Mouse (Mus musculus): ENCODE data around the gene Enpp5. TPM values are rescaled to one million over a fixed set of nuclear protein-coding genes. Genes with fewer than 3 reads are reported as not detected.

Enpp5 gene
- total and polyA plus RNA-seq, 2 experiments from 2014 or later = 117 to 171 TPM

- DNase-seq (ENCODE audit: low spot score) = no peak
- Histone ChIP-seq H3K36me3 (ENCODE audit: insufficient read depth, low read length) (peaks cover 11% of the 10 kb centered on the region), H3K27ac (ENCODE audit: low read depth, low read length) (no peak overlapping the region), H3K9ac (replicated peaks; ENCODE audit: low read length, poor library complexity, severe bottlenecking) (no peak overlapping the region), H3K9me3 (ENCODE audit: low read length) (no peaks in the 10 kb centered on the region), H3K4me3 (ENCODE audit: low read depth, low read length) (no peak overlapping the region), H3K27me3 (ENCODE audit: insufficient read depth, low read length) (no peaks in the 10 kb centered on the region), H3K4me2 (ENCODE audit: low read depth, low read length, poor library complexity, severe bottlenecking) (no peak overlapping the region), H3K4me1 (ENCODE audit: insufficient read depth, low read length) (peaks cover 6% of the 10 kb centered on the region; the same call in 1 of the 2 replicates)
- ATAC-seq (ENCODE audit: low FRiP score) = no peak
- no peak for TF ChIP-seq CTCF (IDR thresholded peaks at IDR 0.05)
- WGBS = 86% methylated on average over 12 of the region's 12 CpGs
These were observed 1.3 kb upstream of the Enpp5 start for GRCm38 (mm10) chr17:44077146-44077842.

GRCm38 (mm10) chr17:44077843-44078160 lies 811 bp upstream of the Enpp5 start:
- WGBS = 67% methylated on average over 2 of the region's 2 CpGs
- peaks cover 6% of the 10 kb centered on the region; the same call in 1 of the 2 replicates for H3K4me1 ChIP-seq (ENCODE audit: insufficient read depth, low read length)
- no peak overlapping the region for H3K27ac ChIP-seq (ENCODE audit: low read depth, low read length)
- no peaks in the 10 kb centered on the region for H3K9me3 ChIP-seq (ENCODE audit: low read length)
- TF ChIP-seq CTCF (IDR thresholded peaks at IDR 0.05) = no peak
- H3K36me3 ChIP-seq (ENCODE audit: insufficient read depth, low read length) = peaks cover 11% of the 10 kb centered on the region
- ATAC-seq (ENCODE audit: low FRiP score) (no peak), DNase-seq (ENCODE audit: low spot score) (no peak)
- H3K27me3 ChIP-seq (ENCODE audit: insufficient read depth, low read length) = no peaks in the 10 kb centered on the region
- no peak overlapping the region for H3K4me3 ChIP-seq (ENCODE audit: low read depth, low read length)
- no peak overlapping the region for H3K9ac ChIP-seq (replicated peaks; ENCODE audit: low read length, poor library complexity, severe bottlenecking)
- H3K4me2 ChIP-seq (ENCODE audit: low read depth, low read length, poor library complexity, severe bottlenecking) = no peak overlapping the region

GRCm38 (mm10) chr17:44083156-44083555 lies 4.5 kb downstream of the Enpp5 start:
- Histone ChIP-seq H3K4me3 (ENCODE audit: low read depth, low read length) (no peak overlapping the region), H3K27me3 (ENCODE audit: insufficient read depth, low read length) (no peaks in the 10 kb centered on the region), H3K4me1 (ENCODE audit: insufficient read depth, low read length) (peaks cover 4% of the 10 kb centered on the region; the same call in 1 of the 2 replicates), H3K4me2 (ENCODE audit: low read depth, low read length, poor library complexity, severe bottlenecking) (no peak overlapping the region), H3K36me3 (ENCODE audit: insufficient read depth, low read length) (peaks cover 42% of the 10 kb centered on the region), H3K27ac (ENCODE audit: low read depth, low read length) (no peak overlapping the region), H3K9ac (replicated peaks; ENCODE audit: low read length, poor library complexity, severe bottlenecking) (no peak overlapping the region), H3K9me3 (ENCODE audit: low read length) (no peaks in the 10 kb centered on the region)
- TF ChIP-seq CTCF (IDR thresholded peaks at IDR 0.05) = no peak
- DNase-seq (ENCODE audit: low spot score) = no peak
- WGBS = 92% methylated on average over 4 of the region's 4 CpGs
- ATAC-seq (ENCODE audit: low FRiP score) = no peak

- H3K4me2 ChIP-seq (ENCODE audit: low read depth, low read length, poor library complexity, severe bottlenecking) = no peak overlapping the region
- peaks cover 35% of the 10 kb centered on the region for H3K36me3 ChIP-seq (ENCODE audit: insufficient read depth, low read length)
- H3K4me1 ChIP-seq (ENCODE audit: insufficient read depth, low read length) = no peaks in the 10 kb centered on the region
- H3K9ac ChIP-seq (replicated peaks; ENCODE audit: low read length, poor library complexity, severe bottlenecking) = no peak overlapping the region
- DNase-seq (ENCODE audit: low spot score) (no peak), ATAC-seq (ENCODE audit: low FRiP score) (no peak)
- no peak overlapping the region for H3K27ac ChIP-seq (ENCODE audit: low read depth, low read length)
- no peaks in the 10 kb centered on the region for H3K9me3 ChIP-seq (ENCODE audit: low read length)
- H3K27me3 ChIP-seq (ENCODE audit: insufficient read depth, low read length) = no peaks in the 10 kb centered on the region
- WGBS = 98% methylated on average over 3 of the region's 3 CpGs
- TF ChIP-seq CTCF (IDR thresholded peaks at IDR 0.05) = no peak
- H3K4me3 ChIP-seq (ENCODE audit: low read depth, low read length) = no peak overlapping the region
These were observed 9.6 kb downstream of the Enpp5 start for GRCm38 (mm10) chr17:44088226-44088625.

GRCm38 (mm10) chr17:44090916-44091315 lies 12.3 kb downstream of the Enpp5 start:
- Histone ChIP-seq H3K4me2 (ENCODE audit: low read depth, low read length, poor library complexity, severe bottlenecking) (no peak overlapping the region), H3K9me3 (ENCODE audit: low read length) (no peaks in the 10 kb centered on the region), H3K9ac (replicated peaks; ENCODE audit: low read length, poor library complexity, severe bottlenecking) (no peak overlapping the region), H3K27me3 (ENCODE audit: insufficient read depth, low read length) (no peaks in the 10 kb centered on the region), H3K27ac (ENCODE audit: low read depth, low read length) (no peak overlapping the region), H3K36me3 (ENCODE audit: insufficient read depth, low read length) (peaks cover 16% of the 10 kb centered on the region; the same call in 1 of the 2 replicates), H3K4me1 (ENCODE audit: insufficient read depth, low read length) (no peaks in the 10 kb centered on the region), H3K4me3 (ENCODE audit: low read depth, low read length) (no peak overlapping the region)
- DNase-seq (ENCODE audit: low spot score) = no peak
- WGBS = 71% methylated on average over 2 of the region's 2 CpGs
- TF ChIP-seq CTCF (IDR thresholded peaks at IDR 0.05) = no peak
- ATAC-seq (ENCODE audit: low FRiP score) = no peak

GRCm38 (mm10) chr17:44091512-44091911 lies 12.9 kb downstream of the Enpp5 start:
- Histone ChIP-seq H3K4me3 (ENCODE audit: low read depth, low read length) (no peak overlapping the region), H3K4me1 (ENCODE audit: insufficient read depth, low read length) (no peaks in the 10 kb centered on the region), H3K36me3 (ENCODE audit: insufficient read depth, low read length) (0 out of 2 replicates have a peak, but pooled peaks cover 13% of the 10 kb centered on the region), H3K27ac (ENCODE audit: low read depth, low read length) (no peak overlapping the region), H3K27me3 (ENCODE audit: insufficient read depth, low read length) (no peaks in the 10 kb centered on the region), H3K9ac (replicated peaks; ENCODE audit: low read length, poor library complexity, severe bottlenecking) (no peak overlapping the region), H3K9me3 (ENCODE audit: low read length) (no peaks in the 10 kb centered on the region), H3K4me2 (ENCODE audit: low read depth, low read length, poor library complexity, severe bottlenecking) (no peak overlapping the region)
- WGBS = 41% methylated on average over 2 of the region's 2 CpGs
- ATAC-seq (ENCODE audit: low FRiP score) (no peak), DNase-seq (ENCODE audit: low spot score) (no peak)
- TF ChIP-seq CTCF (IDR thresholded peaks at IDR 0.05) = 0 out of 2 replicates have a peak, but pooled peaks have one; percentile 3

Data from midbrain, postnatal 0 days (tissue).